ENCODE assay signal across 11 mouse cellular contexts in the genomic region with DNA sequence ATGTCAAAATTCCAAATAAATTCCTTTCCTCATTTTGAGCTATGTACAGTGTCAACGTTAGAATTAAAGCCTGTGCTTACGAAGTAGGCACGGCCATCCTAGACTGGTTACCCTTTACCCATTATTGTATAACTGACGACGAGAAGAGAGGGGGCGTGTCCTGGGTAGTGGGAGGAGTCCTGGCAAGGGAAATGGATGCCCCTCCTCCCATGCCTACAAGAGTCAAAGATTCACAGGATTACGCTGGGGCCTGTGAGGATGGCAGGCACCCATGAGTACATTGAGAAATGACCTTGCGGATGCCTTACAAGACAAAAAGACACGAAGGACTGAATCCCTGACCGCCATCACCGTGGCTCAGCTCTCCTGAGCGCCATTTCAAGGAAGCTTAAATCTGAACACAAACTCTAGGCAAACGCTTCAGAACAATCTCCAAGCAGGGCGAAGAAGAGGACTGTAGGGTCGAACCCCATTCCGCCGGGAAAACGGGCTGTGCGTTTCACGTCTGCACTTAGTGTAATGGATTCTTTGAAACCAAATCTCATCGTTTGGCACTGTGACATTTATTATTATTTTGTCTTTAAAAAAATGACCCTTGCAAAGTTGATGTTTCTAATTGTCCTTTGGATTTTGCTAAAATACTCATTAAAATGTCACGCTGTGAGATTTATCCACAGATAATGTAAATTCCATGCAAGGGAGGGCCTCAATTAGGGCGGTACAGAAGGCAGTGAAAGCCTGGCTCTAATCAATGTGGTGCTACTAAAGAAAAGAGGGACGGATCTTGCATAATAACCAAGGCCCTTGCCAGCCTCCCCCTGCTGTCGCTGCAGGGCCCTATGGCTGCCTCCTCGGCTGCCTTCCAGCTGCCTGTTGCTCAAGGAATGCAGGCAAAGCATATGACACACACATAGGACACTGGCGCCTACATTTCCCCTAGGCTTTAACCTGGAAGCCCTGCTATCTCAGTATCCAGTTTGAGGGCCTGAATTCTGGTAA.
DNase-seq lines count a peak whose midpoint lies in the region; ATAC-seq lines count a peak whose summit lies in the region.
"Had no signal": no experiment of that assay in that cellular context is flagged by ENCODE, and none has a peak within 500 bp of the region (broad histone marks: within the 10 kb centered on the region; RNA-seq: fewer than 3 reads in every experiment).

No protein-coding gene starts in this region.

- no peaks in the 10 kb centered on the region for H3K9me3 ChIP-seq in midbrain, embryonic 13.5 days
- H3K9me3 ChIP-seq: embryonic facial prominence, embryonic 12.5 days had no signal

- 56% methylated on average over 27 of the region's 27 CpGs for WGBS in midbrain, embryonic 13.5 days

- peak; percentile 49 to 64 for DNase-seq in kidney, adult 8-10 months
- no peak for DNase-seq in kidney, postnatal 25 days
- DNase-seq in cerebellum, adult 11-12 months: peak; percentile 40
- no peak for DNase-seq in frontal cortex, postnatal 36 days (ENCODE audit: low spot score in 2 of 2)
- no peak for DNase-seq in ovary, postnatal 10 days (ENCODE audit: low spot score)

- peak; percentile 52; the same call in 1 of the 2 replicates for ATAC-seq in granulocyte monocyte progenitor cell, adult 5-6 weeks (replicated peaks; ENCODE audit: poor library complexity, severe bottlenecking)
- peak; percentile 91 for ATAC-seq in midbrain, embryonic 13.5 days
- no peak for ATAC-seq in megakaryocyte-erythroid progenitor cell, adult 5-6 weeks (replicated peaks; ENCODE audit: low FRiP score, low TSS enrichment, poor library complexity, severe bottlenecking)

- no peak overlapping the region for H3K4me3 ChIP-seq in midbrain, embryonic 13.5 days (replicated peaks)
- H3K4me3 ChIP-seq: embryonic facial prominence, embryonic 12.5 days; myocyte had no signal

- no peaks in the 10 kb centered on the region for H3K36me3 ChIP-seq in midbrain, embryonic 13.5 days
- H3K36me3 ChIP-seq: embryonic facial prominence, embryonic 12.5 days had no signal

- no peak overlapping the region for H3K9ac ChIP-seq in midbrain, embryonic 13.5 days (replicated peaks)
- H3K9ac ChIP-seq: embryonic facial prominence, embryonic 12.5 days had no signal

- H3K4me1 ChIP-seq in midbrain, embryonic 13.5 days (replicated peaks): peaks cover 8% of the 10 kb centered on the region
- H3K4me1 ChIP-seq: embryonic facial prominence, embryonic 12.5 days had no signal

- peak overlapping the region; percentile 26 for H3K27ac ChIP-seq in midbrain, embryonic 13.5 days
- H3K27ac ChIP-seq: embryonic facial prominence, embryonic 12.5 days; kidney, postnatal 0 days had no signal

- no peaks in the 10 kb centered on the region for H3K27me3 ChIP-seq in midbrain, embryonic 13.5 days
- H3K27me3 ChIP-seq: embryonic facial prominence, embryonic 12.5 days had no signal

- no peak overlapping the region for H3K4me2 ChIP-seq in midbrain, embryonic 13.5 days (replicated peaks)
- H3K4me2 ChIP-seq: embryonic facial prominence, embryonic 12.5 days had no signal

Comparison
In these comparisons a context has a peak if more than half of its experiments do, and no peak if none do; other contexts are left out.
1. DNase-seq: peak in kidney, adult 8-10 months (2 of 2) and cerebellum, adult 11-12 months (single experiment); none in kidney, postnatal 25 days (0 of 2), frontal cortex, postnatal 36 days (0 of 2) and ovary, postnatal 10 days (single experiment).